Mouse (Mus musculus) cortical plate, adult 2 months (tissue): ENCODE results near the gene Lrrc4b.

ENCODE experiments used
- CTCF ChIP-seq: fragments of 200-500 bp; IDR thresholded peaks from 2 replicates; pipeline ENCODE4 v1.5.1; 2011; ENCODE audit warnings: mild to moderate bottlenecking, control low read depth, low read length; ENCODE audit not compliant: insufficient read depth; ENCODE audit errors: extremely low read depth
- POLR2A ChIP-seq: fragments of 200-500 bp; IDR thresholded peaks from 2 replicates; pipeline ENCODE4 v1.6.1; 2011; ENCODE audit warnings: mild to moderate bottlenecking, low read length, control low read depth; ENCODE audit not compliant: insufficient read depth; ENCODE audit errors: extremely low read depth

DNA sequence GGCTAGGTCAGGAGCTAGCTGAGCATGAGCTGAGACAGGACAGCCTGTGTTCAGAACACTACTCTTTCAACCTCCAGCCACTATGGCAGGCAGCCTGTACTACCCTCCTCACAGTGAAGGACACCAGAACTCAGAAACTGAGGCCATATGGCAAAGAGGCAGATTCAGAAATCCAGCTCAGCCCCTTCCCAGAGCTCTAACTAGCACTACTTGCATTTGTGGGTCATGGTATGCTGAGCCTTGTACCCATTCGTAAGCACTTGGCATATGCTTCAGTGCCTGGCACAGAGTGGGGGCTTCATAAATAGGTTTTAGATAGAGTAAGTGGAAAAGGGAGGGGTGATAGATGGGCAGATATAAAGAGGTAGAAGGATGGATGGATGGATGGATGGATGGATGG is 11.7 kb downstream of the Lrrc4b start:
- TF ChIP-seq CTCF (no peak), POLR2A (no peak)
